Mouse (Mus musculus) retina, adult 2 months (tissue): ENCODE data around the gene Borcs5.
"Not testable (repeated sequence)": the region's sequence is repeated elsewhere in the genome, so short reads cannot be mapped to it uniquely, and the experiment has no call there.

Source experiments
- DNase-seq: peaks from one replicate; pipeline ENCODE4 v3.0.0-alpha.2; 2012; ENCODE audit warnings: low read depth, low spot score

Gene Borcs5

DNA sequence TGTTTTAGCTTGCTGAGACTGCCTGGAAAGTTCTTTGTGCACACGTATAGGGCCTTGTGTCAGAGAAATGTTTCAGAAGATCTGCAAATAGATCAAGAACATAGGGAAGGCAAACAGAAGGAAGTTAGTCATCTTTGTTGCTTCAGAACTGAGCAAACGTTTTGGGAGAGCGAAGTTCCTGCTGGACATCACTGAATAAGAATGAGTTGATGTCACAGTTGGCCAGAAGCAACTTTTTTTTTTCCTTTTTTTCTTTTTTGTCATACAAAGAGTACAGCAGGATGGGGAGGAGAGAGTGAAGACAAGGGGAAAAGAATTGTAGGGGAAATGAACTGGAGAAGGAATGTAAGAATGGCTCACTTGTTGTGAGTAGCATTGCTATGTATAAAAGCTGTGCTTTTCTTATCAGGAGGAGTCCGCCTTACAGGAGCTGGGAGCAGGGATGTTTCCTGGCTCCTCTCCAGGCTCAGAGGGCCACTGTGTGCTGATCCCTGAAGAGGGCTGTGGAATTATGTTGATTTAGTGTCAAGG is 31.6 kb downstream of the Borcs5 start:
- DNase-seq, result no peak

DNA sequence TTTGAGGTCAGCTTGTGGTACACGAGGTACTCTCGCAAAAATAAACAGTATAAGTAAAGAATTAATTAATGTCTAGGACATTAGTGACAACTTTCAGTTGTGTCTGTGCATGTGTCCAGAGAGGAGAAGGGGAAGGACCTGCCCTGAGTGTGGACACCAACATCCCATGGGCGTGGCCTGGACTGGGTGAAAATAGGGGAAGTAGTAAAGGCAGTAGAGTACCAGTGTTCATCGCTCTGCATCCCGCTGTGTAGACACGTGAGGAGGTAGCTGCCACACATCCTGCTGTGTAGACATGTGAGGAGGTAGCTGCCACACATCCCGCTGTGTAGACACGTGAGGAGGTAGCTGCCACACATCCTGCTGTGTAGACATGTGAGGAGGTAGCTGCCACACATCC is 34.4 kb downstream of the Borcs5 start:
- DNase-seq, result not testable (repeated sequence)

DNA sequence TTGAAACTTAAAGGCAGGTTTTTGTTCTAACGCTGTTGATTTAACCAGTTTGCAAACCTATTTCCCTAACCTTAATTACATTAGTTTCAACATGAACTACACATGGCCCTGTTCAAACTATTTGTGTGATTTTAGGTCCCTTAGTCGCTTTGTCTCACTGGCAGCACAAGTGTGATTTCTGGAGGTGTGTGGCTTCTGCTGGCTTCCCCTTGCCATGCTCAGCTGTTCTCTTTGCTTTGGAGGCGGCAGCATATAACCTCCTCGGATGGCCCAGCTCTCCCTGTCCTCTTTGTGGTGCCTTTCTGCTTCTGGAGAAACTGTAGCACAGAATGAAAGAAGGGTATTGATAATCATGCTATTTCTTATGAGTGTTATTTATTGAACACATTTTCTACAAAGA is 38.2 kb downstream of the Borcs5 start:
- DNase-seq, result no peak

DNA sequence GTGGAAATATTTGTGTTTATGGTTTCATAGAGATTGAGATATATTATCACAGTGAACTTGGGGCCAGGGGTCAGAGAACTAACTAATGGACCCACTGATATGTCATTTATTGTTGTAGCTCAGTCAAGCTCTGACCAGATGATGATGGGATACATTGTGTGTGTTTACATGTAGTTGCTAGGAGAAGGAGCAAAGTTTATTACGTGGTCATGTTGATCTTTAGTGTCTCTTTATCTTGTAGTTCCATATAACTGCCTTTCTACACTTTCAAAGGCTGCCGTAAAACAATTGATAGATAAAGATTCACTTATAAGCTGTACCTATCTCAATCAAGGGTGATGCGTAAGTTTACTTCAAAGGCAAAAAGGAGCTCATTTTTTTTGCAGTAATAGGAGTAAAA is 38.7 kb downstream of the Borcs5 start:
- DNase-seq, result no peak

DNA sequence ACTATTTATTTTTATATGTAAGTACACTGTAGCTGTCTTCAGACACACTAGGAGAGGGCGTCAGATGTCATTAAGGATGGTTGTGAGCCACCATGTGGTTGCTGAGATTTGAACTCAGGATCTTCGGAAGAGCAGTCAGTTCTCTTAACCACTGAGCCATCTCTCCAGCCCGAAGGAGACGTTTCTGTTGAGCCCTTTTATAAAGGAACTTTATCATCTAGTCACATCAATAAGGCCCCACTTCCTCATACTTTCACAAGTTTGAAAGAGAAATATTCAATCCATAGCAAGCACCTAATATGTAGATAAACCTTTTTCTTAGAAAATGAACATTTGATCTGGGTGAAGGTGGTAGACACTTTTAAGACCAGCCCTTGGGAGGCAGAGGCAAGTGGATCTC is 40.0 kb downstream of the Borcs5 start:
- not testable (repeated sequence) for DNase-seq

DNA sequence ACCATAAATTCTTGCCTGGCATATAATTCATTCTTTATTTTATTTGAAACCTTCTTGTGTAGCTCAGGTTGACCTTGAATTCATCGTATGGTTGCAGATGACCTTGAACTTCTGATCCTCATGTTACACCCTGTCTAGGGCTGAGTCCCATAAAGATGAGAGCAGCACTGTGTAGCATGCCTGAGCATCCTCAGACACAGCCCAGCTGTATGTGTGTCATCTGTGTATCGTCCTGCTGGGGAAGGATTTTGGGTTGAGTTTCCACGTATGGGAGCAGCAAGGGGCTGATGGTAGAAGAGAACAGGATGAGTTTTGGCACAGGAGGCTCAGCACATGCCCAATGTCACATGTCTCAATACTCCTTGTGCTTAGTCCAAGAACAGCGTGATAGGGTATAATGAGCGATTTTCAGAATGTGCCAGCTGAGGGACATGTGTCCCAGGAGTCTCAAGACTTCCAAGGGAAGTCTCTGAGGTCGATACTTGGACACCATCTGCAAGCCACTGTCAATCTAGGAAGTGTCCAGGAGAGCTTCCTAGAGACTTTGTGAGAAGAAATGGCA is 45.1 kb downstream of the Borcs5 start:
- no peak for DNase-seq

DNA sequence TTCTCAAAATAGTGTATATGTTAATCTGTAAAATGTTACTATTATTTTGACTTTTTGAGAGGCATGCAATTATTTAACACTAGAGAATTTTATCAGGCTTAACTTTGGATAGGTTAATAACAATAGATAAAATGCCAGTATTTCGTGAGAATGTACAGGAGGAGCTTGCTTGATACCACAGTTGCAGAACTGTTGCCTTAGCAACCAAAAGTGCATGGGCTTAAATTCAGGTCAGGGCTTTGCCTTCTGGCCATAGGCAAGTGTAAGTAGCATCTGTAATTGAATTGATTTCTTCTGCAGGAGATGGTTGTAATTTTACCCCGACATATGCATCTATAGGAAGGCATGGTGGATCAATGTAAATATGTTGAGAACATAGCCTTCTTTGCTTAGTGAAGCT is 45.7 kb downstream of the Borcs5 start:
- DNase-seq, result no peak

DNA sequence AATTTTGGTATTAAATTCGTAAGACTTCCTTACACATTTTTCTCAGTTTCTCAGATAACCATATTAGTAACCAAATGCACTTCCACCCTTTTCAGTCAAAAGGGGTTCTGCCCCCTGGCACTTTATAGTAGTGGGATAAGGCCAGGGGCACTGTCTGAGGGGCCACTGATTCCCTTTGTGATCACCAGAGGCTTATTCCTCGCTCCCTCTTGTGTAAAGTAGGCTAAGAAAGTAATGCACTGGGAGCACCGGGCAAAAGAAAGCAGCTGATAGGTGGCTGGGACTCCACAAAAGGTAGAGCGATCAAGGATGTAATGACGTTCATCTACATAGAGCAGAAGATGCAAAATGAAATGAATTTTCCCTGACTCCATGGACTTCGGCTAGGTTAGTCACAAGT is 46.2 kb downstream of the Borcs5 start:
- DNase-seq, result no peak

DNA sequence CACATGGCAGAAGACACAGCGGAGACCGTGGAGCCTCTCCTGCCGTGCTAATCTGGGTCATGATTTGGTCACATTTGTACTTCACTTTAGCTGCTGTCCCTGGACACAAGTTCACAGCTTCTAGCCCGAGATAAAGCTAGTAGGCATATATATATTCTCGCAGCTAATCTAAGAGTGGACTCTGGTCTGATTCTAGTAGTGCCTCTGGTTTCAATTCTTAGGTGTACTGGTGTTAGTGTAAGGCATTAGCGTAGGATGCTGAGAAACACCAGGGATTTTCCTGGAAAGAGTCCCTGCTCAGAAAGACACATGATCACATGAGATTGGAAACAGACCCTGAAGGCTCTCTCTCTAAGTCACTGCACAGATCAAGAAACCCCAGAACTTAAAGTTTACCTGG is 55.2 kb downstream of the Borcs5 start:
- DNase-seq, result no peak

DNA sequence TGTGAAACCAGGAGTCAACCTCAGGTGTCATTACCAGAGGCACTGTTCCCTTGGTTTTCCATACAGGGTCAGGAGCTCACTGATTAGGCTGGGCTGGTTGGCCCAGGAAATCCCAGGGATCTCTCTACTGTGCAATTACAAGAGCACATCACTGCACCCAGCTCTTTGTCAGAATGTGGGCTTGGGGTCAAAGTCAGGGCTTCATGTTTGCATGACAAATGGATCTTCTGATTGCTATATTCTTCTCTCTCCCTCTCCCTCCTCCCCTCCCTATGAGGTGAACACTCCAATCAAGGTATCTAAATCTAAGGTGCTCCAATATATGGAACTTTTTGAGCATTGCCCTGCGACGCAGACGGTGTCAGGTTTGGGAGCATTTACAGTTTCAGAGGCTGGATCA is 55.7 kb downstream of the Borcs5 start:
- no peak for DNase-seq

DNA sequence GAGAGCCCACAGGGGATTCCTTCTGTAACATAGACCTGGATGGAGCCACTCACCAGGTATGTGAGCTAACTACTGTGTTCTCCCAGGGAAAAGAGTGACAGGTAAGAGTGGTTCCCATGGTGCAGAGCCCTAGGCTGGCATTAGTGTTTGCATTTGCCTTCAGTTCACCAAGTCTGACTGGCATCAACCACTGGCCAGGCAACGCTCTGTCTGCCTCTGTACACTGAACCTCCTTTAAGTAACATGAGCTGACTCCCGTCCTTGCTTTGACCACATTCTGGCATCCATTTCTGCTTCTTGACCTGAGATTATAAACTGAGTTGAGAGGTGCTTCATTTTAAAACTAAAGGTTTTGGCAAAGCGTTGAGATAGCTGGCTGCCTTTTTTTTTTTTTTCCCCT is 56.3 kb downstream of the Borcs5 start:
- DNase-seq, result no peak

DNA sequence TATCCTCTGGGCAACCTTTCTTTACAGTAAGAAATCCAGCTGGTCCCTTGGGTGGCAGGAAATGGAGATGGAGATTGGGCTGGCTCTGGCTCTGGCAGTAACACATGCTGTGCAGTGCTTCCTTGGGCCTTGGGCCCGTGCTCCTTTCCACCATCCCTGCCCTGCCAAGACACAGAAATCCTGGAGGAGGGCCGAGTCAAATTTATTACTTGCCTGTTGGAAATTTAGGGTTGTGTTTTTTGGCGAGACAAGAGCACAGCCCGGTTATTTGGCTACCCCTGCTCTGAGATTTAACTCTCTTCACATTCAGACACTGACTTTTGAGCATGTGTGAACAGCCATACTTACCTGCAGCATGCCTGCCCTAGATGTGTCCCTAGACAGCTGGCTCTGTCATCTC is 56.8 kb downstream of the Borcs5 start:
- DNase-seq, result no peak

DNA sequence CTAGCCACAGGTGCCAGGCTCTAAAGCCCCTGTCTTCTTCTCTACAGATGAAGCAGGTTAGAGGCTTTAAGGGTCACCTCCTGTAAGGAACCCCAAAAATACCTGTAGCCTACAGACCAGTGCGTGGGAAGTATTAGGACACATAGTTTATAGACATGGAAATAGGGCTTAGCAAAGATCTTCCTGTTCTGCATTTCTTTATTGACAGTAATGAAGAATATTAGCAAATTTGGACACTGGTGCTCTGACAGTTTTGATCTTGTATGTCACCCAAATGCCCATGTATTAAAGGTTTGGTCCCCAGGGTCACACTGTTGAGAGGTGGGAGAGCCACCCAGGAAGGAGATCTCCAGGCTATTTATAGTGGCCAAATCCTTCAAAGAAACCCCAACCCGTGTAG is 57.2 kb downstream of the Borcs5 start:
- DNase-seq, result no peak

DNA sequence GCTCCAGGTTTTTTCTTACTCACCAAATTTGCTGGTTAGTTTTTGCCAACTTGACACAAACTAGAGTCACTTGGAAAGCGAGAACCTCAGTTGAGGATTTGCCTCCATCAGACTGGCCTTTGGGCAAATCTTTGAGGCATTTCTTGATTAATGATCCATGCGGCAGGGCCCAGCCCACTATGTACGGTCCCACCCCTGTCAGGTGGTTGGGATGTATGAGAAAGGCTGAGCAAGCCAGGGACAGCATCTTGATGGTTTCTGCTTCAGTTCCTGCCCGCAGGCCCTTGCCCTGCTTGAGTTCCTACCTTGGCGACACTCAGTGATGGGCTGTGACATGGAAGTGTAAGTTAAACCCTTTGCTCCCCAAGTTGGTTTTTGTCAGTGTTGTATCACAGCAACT is 58.9 kb downstream of the Borcs5 start:
- no peak for DNase-seq

DNA sequence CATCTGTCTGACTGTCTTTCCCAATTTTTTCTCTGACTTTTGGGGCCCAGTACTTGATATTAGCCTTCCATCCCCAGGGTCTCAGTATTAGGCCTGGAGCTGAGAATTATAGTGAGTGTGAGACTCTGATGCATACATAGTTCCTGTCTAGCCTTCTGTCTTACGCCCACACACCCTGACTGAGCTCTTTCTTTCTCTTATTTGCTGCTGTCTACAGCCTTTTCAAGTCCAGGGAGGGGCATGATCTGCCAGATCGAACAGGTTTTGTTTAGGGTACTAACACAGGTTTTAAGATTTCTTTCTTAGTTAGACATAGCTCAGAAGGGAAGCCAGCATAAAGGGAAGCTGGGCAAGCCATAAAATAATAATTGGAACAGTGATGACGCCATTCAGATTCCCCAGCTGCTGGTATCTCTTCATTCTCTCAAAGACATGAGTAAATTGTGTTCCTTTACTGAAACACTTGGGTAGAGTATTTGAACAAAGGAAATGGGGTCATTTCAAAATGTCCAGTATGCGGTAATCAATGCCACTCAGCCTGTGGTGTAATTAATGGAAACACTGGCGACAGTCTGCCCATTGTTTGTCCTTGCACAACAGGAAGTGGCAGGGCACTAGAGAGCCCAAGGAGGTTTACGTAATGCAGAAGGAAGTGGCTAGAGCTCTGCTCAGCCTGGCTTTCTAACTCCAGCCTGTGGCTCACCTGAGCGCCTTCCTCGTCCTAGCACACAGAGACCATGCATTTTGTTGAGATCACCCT is 61.3 kb downstream of the Borcs5 start:
- no peak for DNase-seq

DNA sequence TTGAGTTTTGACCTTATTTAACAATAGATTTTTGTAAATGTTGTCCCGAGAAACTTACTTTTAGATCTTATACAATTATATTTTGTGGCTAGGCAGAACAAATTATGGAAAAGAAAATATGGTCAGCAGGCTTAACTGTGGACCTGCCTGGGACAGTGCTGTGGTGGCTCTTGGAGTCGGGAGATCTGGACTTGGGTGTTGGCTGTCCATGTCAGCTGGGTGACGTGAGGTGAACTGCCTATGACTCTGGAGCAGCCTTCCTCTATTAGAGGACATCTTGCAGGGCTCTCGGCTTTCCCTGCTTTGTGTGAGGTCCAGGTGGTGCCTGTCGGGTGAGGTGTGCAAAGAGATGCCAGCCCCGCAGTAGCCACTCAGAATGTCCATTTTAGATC is 61.9 kb downstream of the Borcs5 start:
- no peak for DNase-seq

DNA sequence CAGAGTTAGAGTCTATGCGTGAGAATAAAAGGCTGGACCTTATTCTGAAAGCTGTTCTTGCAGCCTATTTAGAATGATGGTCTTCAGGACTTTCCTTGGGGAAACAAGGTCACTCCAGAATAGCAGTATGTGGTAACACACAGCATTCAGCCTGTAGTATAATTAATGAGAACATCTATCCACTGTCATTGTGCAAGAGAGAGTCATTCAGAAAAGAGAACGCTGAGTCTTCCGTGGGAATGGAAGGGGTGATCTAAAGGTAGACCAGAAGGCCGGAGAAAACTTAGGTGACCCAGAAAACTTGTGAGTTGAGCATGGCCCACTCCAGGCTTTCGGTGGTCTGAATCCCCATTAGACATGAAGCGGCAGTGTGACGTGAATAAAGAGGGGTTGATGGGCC is 62.9 kb downstream of the Borcs5 start:
- no peak for DNase-seq

DNA sequence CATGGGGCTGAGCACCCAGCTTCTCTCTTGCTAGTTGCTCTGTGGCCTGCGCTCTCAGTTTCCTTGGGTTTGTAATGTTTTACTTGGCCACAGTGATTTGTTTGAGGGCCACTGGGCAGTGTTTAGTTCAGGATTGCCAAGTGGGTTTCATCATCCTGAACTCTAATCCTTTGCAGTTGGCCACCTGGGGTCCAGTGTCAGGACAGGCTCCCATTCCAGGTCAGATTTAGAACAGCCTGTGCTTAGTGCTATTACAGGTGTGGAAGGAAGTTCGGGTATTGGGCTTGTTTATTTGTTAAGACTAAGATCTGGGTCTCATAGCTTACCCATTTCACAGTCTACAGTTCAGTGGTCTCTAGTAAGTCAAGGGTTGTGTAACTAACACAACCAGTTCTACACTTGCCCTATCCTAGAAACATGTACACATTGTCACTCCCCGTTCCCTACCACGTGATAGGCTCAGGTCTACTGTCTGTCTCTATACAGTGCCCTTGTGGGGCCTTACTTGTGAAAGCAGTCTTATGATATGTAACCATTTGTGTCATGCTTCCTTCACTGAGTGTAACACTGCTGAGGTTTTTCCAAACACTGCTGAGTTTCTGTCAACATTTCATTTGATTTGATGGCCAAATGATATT is 63.9 kb downstream of the Borcs5 start:
- DNase-seq, result no peak

DNA sequence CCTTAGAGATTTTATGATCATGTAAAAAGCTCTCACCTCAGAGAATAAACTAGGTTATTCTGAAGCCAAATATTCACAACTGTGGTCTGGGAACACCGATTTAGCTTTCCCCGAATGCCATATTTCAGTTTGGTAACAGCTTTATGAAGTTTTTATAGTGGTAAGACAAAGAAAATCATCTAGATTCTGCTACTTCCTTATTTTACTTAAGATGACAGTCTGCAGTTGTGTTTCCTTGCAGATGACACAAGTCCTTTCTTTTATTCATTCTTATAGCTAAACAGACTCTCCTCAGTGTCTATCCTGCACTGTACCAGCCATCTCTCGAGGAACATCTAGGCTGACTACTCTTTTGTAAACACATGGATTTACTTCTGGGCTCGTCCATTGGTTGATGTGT is 67.2 kb downstream of the Borcs5 start:
- no peak for DNase-seq

DNA sequence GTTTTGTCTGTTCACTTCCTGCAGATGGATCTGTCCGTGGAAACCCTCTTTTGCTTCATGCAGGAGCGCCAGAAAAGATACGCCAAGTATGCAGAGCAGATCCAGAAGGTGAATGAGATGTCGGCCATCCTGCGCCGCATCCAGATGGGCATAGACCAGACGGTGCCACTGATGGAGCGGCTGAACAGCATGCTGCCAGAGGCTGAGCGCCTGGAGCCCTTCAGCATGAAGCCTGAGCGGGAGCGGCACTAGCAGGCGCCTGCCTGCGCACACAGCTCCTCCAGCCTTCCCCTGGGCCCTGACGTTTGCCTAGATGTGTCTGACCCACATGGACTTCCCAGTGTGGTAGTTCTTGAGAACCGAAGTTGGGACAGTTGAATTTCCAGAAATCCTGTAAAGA is 70.7 kb downstream of the Borcs5 start:
- no peak for DNase-seq

DNA sequence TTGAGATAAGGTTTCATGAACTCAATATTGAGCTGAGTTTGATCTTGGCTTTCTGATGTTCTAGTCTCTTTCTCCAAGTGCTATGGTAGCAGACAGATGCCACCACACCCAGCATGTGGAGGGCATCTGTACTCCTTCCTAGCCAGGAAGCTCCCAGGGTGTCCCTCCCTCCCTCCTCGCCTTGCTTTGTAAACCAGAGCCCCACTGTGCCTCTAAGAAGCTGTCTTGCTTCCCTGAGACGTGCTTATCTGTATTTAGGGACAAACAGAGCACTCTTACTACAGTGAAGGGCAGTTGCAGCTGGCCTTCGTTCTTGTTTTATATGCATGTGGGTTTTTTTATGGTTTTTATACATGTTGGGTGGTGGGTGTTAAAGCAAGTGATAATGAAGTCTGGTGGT is 74.0 kb downstream of the Borcs5 start:
- no peak for DNase-seq

DNA sequence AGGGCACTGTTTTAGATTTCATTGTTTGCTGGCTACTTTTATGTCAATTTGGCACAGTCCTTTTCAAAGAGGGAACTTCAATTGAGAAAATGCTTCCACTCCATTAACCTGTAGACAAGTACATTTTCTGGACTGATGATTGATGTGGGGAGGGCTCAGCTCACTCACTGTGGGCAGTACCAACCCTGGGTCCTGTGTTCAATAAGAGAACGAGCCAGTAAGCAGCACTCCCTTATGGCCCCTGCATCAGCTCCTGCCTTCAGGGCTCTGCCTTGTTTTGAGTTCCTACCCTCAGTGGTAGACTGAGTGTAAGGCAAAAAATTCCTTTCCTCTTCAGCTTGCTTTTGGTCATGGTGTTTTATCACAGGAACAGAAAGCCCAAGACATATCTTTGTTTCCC is 74.6 kb downstream of the Borcs5 start:
- DNase-seq, result no peak

DNA sequence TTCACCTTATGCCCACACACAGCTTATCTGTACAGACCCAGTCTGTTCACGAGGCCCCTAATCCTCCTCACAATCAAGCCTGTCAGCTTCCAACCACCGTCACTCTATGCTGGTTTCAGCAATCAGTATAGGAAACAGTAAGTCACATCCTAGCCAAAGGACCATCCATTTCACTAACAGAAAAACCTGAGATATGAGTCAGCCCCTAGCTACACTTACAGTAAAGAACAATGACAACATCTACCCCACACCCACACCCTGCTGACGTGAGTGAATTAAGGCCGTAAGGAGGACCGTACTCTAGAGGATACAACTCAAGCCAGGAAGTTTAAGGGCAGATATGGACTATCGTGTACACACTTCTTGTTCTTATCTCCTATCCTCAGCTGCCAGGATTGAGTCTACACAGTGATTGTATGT is 76.9 kb downstream of the Borcs5 start:
- DNase-seq, result no peak
